Mouse (Mus musculus): ENCODE results near the gene Cplx3.

Cplx3 gene

DNA sequence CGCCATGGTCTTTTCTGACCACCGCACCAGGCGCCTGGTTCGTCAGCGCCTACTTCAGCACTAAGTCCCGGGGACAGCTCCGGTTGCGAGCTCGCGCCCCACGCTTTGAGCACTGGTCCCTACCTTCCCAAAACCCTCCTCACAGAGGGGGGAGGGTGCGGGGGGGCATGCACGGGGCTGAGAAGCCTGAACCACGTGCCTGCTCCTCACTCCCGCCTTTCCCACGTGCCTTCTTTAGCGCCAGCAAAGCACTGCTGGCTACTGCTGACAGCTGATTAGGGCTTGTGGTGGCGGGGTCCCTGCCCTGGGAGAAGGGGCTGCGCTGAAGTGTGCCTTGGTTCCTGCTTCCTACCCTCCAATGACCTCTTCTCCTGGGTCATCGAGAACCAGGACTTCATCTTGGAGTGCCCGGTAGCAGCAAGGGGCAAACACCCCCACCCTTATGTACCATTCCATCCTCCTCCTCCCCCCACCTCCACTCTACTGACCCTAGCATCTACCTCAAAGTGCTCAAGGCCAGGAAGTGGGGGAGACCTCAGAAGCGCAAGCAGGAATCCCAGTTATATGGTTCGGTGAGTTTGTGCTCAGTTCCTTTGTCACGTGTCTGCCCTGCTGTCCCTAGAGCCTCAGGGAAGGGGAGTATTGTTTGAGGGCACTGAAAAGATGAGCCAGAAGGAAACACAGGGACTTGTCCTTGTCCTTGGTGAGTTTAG, at the start of gene Cplx3:
Cplx3 (minus strand) TSS at position 143 of the 713 bp plus-strand sequence.
- DNase-seq (ENCODE audit: low spot score in 2 of 2) = no peak

DNA sequence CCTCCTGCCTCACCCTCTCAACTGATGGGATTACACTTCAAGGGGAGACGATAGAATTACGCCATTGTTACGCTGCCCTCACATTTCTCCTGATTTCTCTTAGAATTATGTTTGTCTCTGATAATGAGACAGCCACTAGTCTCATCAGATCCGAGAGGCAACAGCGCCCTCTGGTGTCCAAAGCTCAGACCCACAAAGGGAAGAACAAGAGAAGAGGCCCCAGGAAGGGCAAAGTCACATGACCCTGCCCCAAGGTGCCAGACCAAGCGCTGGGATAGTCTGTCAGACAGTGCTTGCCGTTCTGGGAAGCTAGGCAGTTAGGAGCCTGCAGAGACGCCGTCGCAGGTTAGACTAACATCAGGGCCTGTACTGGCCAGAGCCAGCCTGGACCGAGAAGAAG, 49.7 kb upstream of the Cplx3 start:
- DNase-seq (ENCODE audit: low spot score in 2 of 2) = peak; percentile 94 to 98

GRCm38 (mm10) chr9:57654966-57655365, 48.9 kb upstream of the Cplx3 start:
- DNase-seq (ENCODE audit: low spot score in 2 of 2) = no peak

GRCm38 (mm10) chr9:57653283-57653682, 47.2 kb upstream of the Cplx3 start, which contains the start of gene Csk:
TSS of gene Csk (minus strand) at chr9:57653631.
- DNase-seq (ENCODE audit: low spot score in 2 of 2) = no peak

DNA sequence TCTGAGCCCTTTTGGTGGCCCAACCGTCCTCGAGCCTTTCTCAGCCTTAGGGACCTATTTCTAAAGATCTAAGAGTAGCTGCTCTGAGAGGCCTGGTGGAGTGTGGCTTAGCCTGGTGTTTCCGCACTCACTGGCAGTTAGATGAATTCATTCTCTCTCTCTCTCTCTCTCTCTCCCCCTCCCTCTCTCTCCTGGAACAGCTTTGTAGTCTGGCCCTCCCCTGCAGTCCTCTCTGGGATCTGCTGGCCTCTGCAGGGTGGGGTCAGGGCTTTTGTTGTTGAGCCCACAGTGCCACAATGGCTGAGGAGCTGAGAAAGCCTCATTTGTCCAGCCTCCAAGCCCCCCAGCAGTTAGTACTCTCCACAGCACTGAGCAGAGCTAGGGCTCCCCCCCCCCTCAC, 46.8 kb upstream of the Cplx3 start:
- no peak for DNase-seq (ENCODE audit: low spot score in 2 of 2)

DNA sequence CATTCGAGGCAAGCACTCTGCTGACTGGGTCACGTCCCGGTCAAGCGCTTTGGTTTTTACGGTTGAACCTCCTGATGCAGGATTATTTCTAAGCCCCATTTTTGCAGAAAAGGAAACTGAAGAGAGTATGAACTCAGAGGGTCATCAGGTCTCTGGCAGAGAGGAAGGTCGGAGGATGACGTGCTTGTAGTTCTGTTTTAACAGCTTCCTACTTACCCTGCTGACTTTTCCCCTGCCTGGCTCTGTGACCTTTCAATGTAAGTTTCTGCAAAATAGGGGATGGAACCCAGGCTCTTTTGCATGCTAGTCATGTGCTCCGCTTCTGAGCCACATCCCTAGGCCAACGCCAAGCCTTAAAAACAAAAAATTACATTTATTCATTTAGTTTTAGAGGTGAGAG, 46.3 kb upstream of the Cplx3 start:
- no peak for DNase-seq (ENCODE audit: low spot score in 2 of 2)

DNA sequence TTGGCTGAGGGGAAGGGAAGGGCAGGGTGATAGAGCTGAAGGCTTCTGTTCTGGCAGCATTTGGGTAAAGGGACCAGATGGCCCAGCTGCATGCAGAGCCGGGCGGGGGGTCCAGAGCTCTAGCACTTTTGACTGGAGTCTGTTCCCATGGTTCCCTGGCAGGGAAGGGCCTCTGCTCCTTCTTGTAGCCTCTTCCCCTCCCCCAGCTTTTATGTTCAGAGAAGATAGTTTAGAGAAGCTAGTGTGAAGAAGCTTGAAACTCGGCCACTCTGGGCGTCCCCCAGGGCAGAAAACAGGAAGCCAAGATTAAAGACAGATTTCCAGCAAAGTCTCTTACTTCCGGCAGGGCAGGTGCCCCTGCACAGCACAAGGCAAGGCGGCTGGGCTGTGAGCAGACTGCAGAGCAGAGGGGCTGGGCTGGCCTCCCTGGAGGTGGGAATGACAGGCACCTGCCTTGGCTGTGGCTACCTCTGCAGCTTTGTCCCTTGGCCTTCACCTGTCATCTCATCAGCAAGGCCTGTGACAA, 44.8 kb upstream of the Cplx3 start:
- no peak for DNase-seq (ENCODE audit: low spot score in 2 of 2)

- DNase-seq (ENCODE audit: low spot score in 2 of 2) = no peak
Measured at GRCm38 (mm10) chr9:57650130-57650785, 44.2 kb upstream of the Cplx3 start.

- DNase-seq (ENCODE audit: low spot score in 2 of 2) = no peak
Measured at GRCm38 (mm10) chr9:57647286-57648108, 41.4 kb upstream of the Cplx3 start.

- no peak for DNase-seq (ENCODE audit: low spot score in 2 of 2)
Measured at GRCm38 (mm10) chr9:57646551-57647103, 40.5 kb upstream of the Cplx3 start.

DNA sequence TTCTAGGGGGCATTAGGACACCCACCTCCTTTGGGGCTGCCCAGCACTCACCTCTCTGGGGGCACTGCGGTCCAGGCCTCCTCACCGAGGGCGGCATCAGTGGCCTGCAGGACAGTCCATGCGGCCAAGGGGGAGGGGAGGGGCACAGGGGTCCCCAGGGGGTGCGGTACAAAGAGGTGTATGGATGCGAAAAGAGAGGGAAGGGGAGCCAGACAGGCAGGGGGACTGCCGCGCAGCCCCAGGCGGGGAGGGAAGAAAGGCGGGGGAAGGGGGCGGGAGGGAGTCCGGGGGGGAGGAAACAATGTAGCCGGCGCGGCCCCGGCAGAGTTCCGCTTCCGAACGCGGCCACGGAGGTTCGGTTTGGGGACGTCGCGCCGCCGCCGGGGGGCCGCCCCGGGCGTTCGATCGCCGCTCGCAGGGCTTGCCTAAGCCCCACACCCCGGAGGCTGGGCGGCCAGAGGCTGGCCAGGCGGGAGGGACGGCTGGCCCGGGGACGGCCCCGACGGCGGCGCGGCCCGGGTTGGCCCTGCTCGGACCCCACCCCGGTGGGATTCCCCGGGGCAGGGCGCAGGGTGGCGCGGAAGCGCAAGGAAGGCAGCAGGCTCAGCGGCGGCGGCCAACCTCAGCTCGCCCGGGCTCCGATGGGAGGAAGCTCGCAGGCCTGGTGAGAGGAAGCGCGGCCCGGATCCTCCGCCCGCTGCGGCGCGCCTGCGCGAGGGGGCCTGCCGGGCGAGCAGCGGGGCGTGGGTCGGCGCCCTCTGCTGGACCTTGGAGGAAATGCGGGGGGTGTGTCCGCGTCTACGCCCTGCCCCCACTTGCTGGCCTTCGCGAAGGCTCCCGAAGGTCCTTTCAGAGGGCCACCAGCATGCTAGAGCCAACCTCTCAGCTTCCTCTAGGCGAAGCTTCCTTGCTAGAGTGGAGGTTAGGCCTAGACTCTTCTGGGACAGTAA, 39.1 kb upstream of the Cplx3 start:
- DNase-seq (ENCODE audit: low spot score in 2 of 2) = peak; percentile 88 to 90

GRCm38 (mm10) chr9:57644442-57644943, 38.4 kb upstream of the Cplx3 start:
- no peak for DNase-seq (ENCODE audit: low spot score in 2 of 2)

DNA sequence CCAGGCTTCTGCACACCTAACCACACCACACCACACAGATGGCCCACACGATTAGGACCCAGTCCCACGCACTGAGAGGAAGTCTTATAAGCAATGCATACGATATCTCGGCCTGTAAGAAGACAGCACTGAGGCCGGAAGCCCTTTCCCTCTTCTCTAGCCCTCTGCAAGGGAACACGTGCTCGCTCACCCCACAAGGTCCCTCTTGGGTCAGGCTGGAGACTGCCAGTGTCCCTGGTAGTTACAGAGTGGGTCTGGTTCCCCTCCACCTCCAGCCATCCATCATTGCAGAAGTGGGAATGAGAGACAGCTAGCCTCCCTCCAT, 37.7 kb upstream of the Cplx3 start:
- DNase-seq (ENCODE audit: low spot score in 2 of 2) = no peak

DNA sequence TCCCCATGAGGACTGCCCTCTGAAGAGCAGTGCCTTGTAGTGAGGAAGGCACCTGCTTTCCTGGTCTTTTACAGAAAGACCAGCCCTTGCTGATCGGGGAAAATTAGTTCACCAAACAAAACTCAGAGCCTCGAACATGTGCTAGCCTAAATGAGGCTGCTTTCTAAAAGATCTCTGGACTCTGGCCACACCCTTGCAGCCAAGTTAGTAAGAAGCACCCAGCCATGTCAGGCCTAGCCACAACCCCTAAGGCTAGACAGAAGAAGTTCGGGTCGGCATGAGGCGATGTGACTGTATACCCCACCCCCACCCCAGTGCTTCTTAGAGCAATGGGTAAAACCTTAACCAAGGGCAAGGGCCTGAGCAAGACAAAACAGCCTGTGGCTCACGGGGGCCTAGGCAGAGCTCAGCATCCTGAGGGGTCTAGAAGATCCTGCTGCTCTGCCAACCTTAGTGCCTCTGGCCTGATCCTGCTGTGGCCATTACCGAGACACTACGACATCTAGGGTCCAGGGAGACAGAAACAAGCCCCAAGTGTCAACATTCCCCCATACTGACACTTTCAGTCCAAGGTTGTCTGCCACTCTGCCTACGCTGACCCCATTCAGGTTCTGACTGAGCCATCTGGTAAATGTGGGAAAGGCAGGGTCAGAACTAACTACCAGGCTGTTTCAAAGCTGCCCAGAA, 37.2 kb upstream of the Cplx3 start:
- no peak for DNase-seq (ENCODE audit: low spot score in 2 of 2)

- DNase-seq (ENCODE audit: low spot score in 2 of 2) = peak in 1 of 2 experiments; percentile 51
Measured at GRCm38 (mm10) chr9:57641775-57642550, 35.9 kb upstream of the Cplx3 start.

DNA sequence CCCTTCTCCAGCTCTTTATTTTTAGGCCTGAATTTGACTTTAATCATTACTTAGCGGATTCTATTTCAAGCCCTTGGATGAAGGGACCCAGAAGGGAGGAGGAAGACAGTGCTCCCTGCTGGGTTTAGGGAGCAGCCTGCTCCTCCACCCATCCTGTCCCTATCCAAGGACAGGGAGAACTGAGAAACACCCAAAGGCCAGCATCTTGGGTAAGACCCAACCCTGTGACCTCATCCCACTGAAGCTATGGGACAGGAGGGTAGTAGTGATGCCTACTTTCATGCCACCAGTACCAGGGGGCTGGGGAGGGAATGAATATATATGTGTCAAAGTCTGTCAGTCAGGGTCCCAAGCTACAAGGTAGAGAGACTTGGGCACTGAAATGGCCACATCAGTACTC, 34.9 kb upstream of the Cplx3 start:
- no peak for DNase-seq (ENCODE audit: low spot score in 2 of 2)

DNA sequence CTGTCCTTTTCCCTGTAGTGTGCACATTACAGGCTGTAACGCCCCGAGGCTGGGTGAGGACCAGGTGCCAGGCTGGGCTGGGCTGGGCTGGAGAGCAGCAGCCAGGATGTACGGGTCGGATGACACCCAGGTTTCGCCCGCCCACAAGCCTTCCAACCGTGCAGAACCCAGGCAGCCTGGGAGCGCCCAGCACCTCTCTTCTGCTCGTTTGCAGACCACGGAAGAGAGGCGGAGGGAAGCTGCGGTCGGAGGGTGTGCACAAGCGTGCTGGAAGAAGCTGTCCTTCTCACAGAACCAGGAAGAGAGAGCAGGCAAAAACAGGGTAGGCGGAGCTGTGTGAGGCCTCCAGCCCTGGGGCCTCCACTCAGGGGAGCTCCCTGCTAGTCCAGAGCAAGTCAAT, 34.3 kb upstream of the Cplx3 start:
- no peak for DNase-seq (ENCODE audit: low spot score in 2 of 2)

GRCm38 (mm10) chr9:57639661-57640328, 33.7 kb upstream of the Cplx3 start:
- no peak for DNase-seq (ENCODE audit: low spot score in 2 of 2)
